Mouse (Mus musculus) limb, embryonic 14.5 days (tissue): ENCODE data around the gene Nrp2. TPM values are rescaled to one million over a fixed set of nuclear protein-coding genes. Genes with fewer than 3 reads are reported as not detected.

ENCODE experiments used
- ATAC-seq: fragments of 200-750 bp; cut with Nextera tagmentation; 2 replicates; pipeline ENCODE4 v1.8.0; 2017; ENCODE audit warnings: low read depth, moderate number of reproducible peaks, moderate TSS enrichment; ENCODE audit not compliant: low FRiP score
- DNase-seq: peaks from one replicate; pipeline ENCODE4 v3.0.0-alpha.2; 2015; ENCODE audit warnings: low spot score
- H3K27ac ChIP-seq: fragments of 300-500 bp; sonication (generic); replicated peaks from 2 replicates; pipeline ENCODE4 v1.5.1; 2014; ENCODE audit warnings: low read depth, mild to moderate bottlenecking, low read length, moderate library complexity, mixed read lengths
- H3K27me3 ChIP-seq: fragments of 300-500 bp; sonication (generic); 2 replicates; pipeline ENCODE4 v1.6.1; 2014; ENCODE audit warnings: low read length, mixed read lengths; ENCODE audit not compliant: control insufficient read depth, insufficient read depth
- H3K36me3 ChIP-seq: fragments of 300-500 bp; sonication (generic); 2 replicates; pipeline ENCODE4 v1.6.1; 2014; ENCODE audit warnings: mild to moderate bottlenecking, low read length, moderate library complexity, mixed read lengths; ENCODE audit not compliant: control insufficient read depth, insufficient read depth
- H3K4me1 ChIP-seq: fragments of 300-500 bp; sonication (generic); 2 replicates; pipeline ENCODE4 v1.6.1; 2014; ENCODE audit warnings: antibody characterized with exemption, low read length, mixed read lengths; ENCODE audit not compliant: control insufficient read depth, insufficient read depth
- H3K4me2 ChIP-seq: fragments of 300-500 bp; sonication (generic); replicated peaks from 2 replicates; pipeline ENCODE4 v1.6.1; 2014; ENCODE audit warnings: low read depth, mild to moderate bottlenecking, low read length, moderate library complexity; ENCODE audit not compliant: severe bottlenecking
- H3K4me3 ChIP-seq: fragments of 300-500 bp; sonication (generic); replicated peaks from 2 replicates; pipeline ENCODE4 v1.5.1; 2014; ENCODE audit warnings: low read length
- H3K9ac ChIP-seq: fragments of 300-500 bp; sonication (generic); 2 replicates; pipeline ENCODE4 v1.6.1; 2014; ENCODE audit warnings: mild to moderate bottlenecking, low read depth, low read length, moderate library complexity; ENCODE audit not compliant: severe bottlenecking
- H3K9me3 ChIP-seq: fragments of 300-500 bp; sonication (generic); 2 replicates; pipeline ENCODE4 v1.6.1; 2016; ENCODE audit warnings: low read length; ENCODE audit not compliant: control insufficient read depth
- POLR2A ChIP-seq: fragments of 200-500 bp; IDR thresholded peaks from 2 replicates; pipeline ENCODE4 v1.8.0; 2012; ENCODE audit warnings: inconsistent platforms, mild to moderate bottlenecking, moderate library complexity, borderline replicate concordance; ENCODE audit not compliant: insufficient read depth, insufficient read length; ENCODE audit errors: extremely low read depth
- WGBS: fragments of 180-500 bp; shearing (Covaris S2); extraction: QIAGEN DNeasy Blood & Tissue Kit; methylation state at CpG from one replicate; pipeline ENCODE4 v1.1.7; 2014; 5-methylcytosine and 5-hydroxymethylcytosine counted together
- polyA plus RNA-seq, 2 experiments: library from polyadenylated mRNA; depleted of rRNA in 1 of 2; stranded (reverse) in 1 of 2; unstranded in 1 of 2; fragments of >200 nt; fragmentation: Nextera tagmentation in 1 of 2; extraction: Ambion mirVana in 1 of 2; gene quantifications; 2 replicates each; pipeline versions ENCODE4 v1.2.1 to v1.2.3; 2012 to 2014

The Nrp2 gene
- polyA plus RNA-seq, 2 experiments, result 30.4 to 60.3 TPM

- Histone ChIP-seq H3K4me1 (peaks cover 46% of the 10 kb centered on the region), H3K4me2 (no peak overlapping the region; the same call in 1 of the 2 replicates), H3K36me3 (no peaks in the 10 kb centered on the region), H3K27ac (no peak overlapping the region), H3K27me3 (peaks cover 11% of the 10 kb centered on the region; the same call in 1 of the 2 replicates), H3K9me3 (no peaks in the 10 kb centered on the region), H3K4me3 (no peak overlapping the region), H3K9ac (peak overlapping the region; percentile 13; the same call in 1 of the 2 replicates)
- ATAC-seq (no peak), DNase-seq (no peak)
- WGBS, result 23% methylated on average over 5 of the region's 5 CpGs
- no peak for TF ChIP-seq POLR2A
Measured at GRCm38 (mm10) chr1:62709770-62710335, 6.8 kb downstream of the Nrp2 start.

- H3K27me3 ChIP-seq, result peaks cover 7% of the 10 kb centered on the region; the same call in 1 of the 2 replicates
- no peak overlapping the region; the same call in 1 of the 2 replicates for H3K27ac ChIP-seq
- H3K4me1 ChIP-seq, result peaks cover 46% of the 10 kb centered on the region
- TF ChIP-seq POLR2A, result no peak
- no peaks in the 10 kb centered on the region for H3K36me3 ChIP-seq
- DNase-seq (no peak), ATAC-seq (no peak)
- H3K9ac ChIP-seq, result no peak overlapping the region
- 62% methylated on average over 17 of the region's 17 CpGs for WGBS
- H3K4me3 ChIP-seq, result no peak overlapping the region
- H3K9me3 ChIP-seq, result no peaks in the 10 kb centered on the region
- H3K4me2 ChIP-seq, result no peak overlapping the region
Measured at GRCm38 (mm10) chr1:62713021-62713676, 10.1 kb downstream of the Nrp2 start.

- Histone ChIP-seq H3K9ac (no peak overlapping the region), H3K4me2 (no peak overlapping the region), H3K4me3 (no peak overlapping the region), H3K4me1 (peaks cover 33% of the 10 kb centered on the region), H3K27ac (no peak overlapping the region), H3K27me3 (no peaks in the 10 kb centered on the region), H3K36me3 (peaks cover 6% of the 10 kb centered on the region; the same call in 1 of the 2 replicates), H3K9me3 (no peaks in the 10 kb centered on the region)
- TF ChIP-seq POLR2A, result no peak
- DNase-seq (no peak), ATAC-seq (no peak)
- 93% methylated on average over 1 of the region's 1 CpGs for WGBS
Measured at GRCm38 (mm10) chr1:62715004-62715403, 11.9 kb downstream of the Nrp2 start.

- H3K9ac ChIP-seq, result no peak overlapping the region
- H3K9me3 ChIP-seq, result no peaks in the 10 kb centered on the region
- WGBS, result 53% methylated on average over 4 of the region's 4 CpGs
- H3K36me3 ChIP-seq, result peaks cover 13% of the 10 kb centered on the region; the same call in 1 of the 2 replicates
- no peak overlapping the region for H3K4me3 ChIP-seq
- no peak for TF ChIP-seq POLR2A
- H3K27ac ChIP-seq, result no peak overlapping the region
- DNase-seq, result no peak
- ATAC-seq, result no peak
- H3K4me1 ChIP-seq, result peaks cover 30% of the 10 kb centered on the region
- no peaks in the 10 kb centered on the region for H3K27me3 ChIP-seq
- no peak overlapping the region for H3K4me2 ChIP-seq
Measured at GRCm38 (mm10) chr1:62715692-62716091, 12.6 kb downstream of the Nrp2 start.

- peaks cover 30% of the 10 kb centered on the region for H3K4me1 ChIP-seq
- peaks cover 16% of the 10 kb centered on the region; the same call in 1 of the 2 replicates for H3K36me3 ChIP-seq
- DNase-seq (no peak), ATAC-seq (no peak)
- H3K27ac ChIP-seq, result no peak overlapping the region
- peak overlapping the region; percentile 20; the same call in 1 of the 2 replicates for H3K4me2 ChIP-seq
- no peak overlapping the region for H3K4me3 ChIP-seq
- no peaks in the 10 kb centered on the region for H3K27me3 ChIP-seq
- WGBS, result 34% methylated on average over 10 of the region's 10 CpGs
- no peak overlapping the region; the same call in 1 of the 2 replicates for H3K9ac ChIP-seq
- TF ChIP-seq POLR2A, result no peak
- no peaks in the 10 kb centered on the region for H3K9me3 ChIP-seq
Measured at GRCm38 (mm10) chr1:62716836-62717478, 13.9 kb downstream of the Nrp2 start.
